Mouse (Mus musculus): Measurements from ENCODE around the gene Tmem82.
"Not testable (repeated sequence)": the region's sequence is repeated elsewhere in the genome, so short reads cannot be mapped to it uniquely, and the experiment has no call there.

DNA sequence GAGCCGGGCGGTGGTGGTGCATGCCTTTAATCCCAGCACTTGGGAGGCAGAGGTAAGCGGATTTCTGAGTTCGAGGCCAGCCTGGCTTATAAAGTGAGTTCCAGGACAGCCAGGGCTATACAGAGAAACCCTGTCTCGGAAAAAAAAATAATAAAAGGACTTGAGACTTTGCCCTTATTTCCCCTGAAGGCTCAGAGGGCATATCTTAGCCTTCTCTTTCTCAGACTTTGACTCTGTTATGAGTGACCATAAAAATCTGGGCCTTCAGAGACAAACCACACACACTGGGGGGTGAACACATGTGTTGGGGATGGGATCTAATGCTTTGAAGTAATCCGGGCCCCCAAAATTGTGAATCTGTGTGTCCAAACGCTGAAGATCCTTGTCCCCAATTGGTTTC, 51.3 kb downstream of the Tmem82 start:
- TF ChIP-seq CTCF (IDR thresholded peaks at IDR 0.05; ENCODE audit: control insufficient read depth, insufficient read depth, low read length); POLR2A (IDR thresholded peaks at IDR 0.05; ENCODE audit: borderline replicate concordance, control insufficient read depth, low read depth, low read length): not testable (repeated sequence)
